Mouse (Mus musculus) bone marrow macrophage, adult 2 months (primary cell): ENCODE measurements around the gene Cacna1h.

Experiments
- CTCF ChIP-seq: IDR thresholded peaks from 2 replicates; pipeline ENCODE4 v1.5.1; 2012; ENCODE audit warnings: low read depth, mild to moderate bottlenecking, low read length, moderate library complexity
- POLR2A ChIP-seq: IDR thresholded peaks from 2 replicates; pipeline ENCODE4 v1.6.1; 2012; ENCODE audit warnings: mild to moderate bottlenecking, low read depth, low read length, borderline replicate concordance

DNA sequence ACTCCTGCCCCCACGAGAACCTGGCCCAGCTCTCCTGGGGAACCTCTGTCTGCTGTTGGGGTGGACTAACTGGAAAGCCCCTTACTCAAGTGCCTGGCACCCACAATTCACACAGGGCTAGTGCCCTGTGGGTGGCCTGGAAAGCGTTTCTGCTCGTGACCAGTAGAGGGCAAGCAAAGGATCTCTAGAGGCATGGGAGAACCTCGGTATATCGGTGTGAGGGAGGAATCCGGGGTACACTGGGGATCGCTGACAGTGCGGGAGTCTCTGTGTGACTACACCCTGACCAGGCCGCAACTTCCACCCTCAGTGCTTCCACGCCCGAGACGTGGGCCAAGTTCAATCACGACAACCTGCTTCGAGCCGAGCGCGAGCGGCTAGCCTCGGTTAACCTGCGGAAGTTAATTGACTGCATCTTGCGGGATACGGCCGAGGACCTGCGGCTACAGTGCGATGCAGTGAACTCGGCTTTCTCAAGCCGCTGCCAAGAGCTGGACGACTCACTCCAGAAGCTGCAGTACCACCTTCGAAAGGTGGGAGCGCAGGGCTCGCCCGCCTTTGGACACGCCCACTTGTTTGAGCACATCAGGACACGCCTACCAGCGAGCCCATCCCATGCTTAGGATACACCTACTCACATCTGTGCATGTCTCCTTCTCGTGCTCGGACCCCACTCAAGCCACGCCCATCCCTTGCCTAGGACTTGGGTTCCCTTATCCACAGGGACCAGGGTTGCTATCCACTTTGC lies 40.9 kb upstream of the Cacna1h start:
- TF ChIP-seq CTCF (peak; percentile 66), POLR2A (no peak)
